Mouse (Mus musculus) frontal cortex, adult (tissue): ENCODE measurements around the gene Prmt3.

Source experiments
- ATAC-seq: cut with Nextera tagmentation; 2 replicates; pipeline ENCODE4 v1.9.2; 2017; ENCODE audit warnings: mild to moderate bottlenecking, moderate library complexity, mixed read lengths; ENCODE audit not compliant: low TSS enrichment

Gene Prmt3

GRCm38 (mm10) chr7:49778114-49778901, at the start of gene Prmt3:
TSS of gene Prmt3 (plus strand) at chr7:49778346.
- peak; percentile 88 for ATAC-seq

- no peak for ATAC-seq
Observed at GRCm38 (mm10) chr7:49734342-49734741, 43.8 kb upstream of the Prmt3 start.

GRCm38 (mm10) chr7:49739448-49739847, 38.7 kb upstream of the Prmt3 start:
- ATAC-seq: no peak

GRCm38 (mm10) chr7:49741474-49741873, 36.7 kb upstream of the Prmt3 start:
- no peak for ATAC-seq

- ATAC-seq: no peak
Observed at GRCm38 (mm10) chr7:49741923-49742322, 36.2 kb upstream of the Prmt3 start.

- ATAC-seq: peak; percentile 41; the same call in 1 of the 2 replicates
Observed at GRCm38 (mm10) chr7:49751148-49751547, 27.0 kb upstream of the Prmt3 start.

GRCm38 (mm10) chr7:49752730-49753506, 25.2 kb upstream of the Prmt3 start:
- no peak for ATAC-seq

- ATAC-seq: peak; percentile 51; the same call in 1 of the 2 replicates
Observed at GRCm38 (mm10) chr7:49754767-49755166, 23.4 kb upstream of the Prmt3 start.

GRCm38 (mm10) chr7:49758934-49759571, 19.1 kb upstream of the Prmt3 start, which contains the start of gene Htatip2:
TSS of gene Htatip2 (plus strand) at chr7:49759115.
- ATAC-seq: peak; percentile 51

GRCm38 (mm10) chr7:49762605-49763004, 15.5 kb upstream of the Prmt3 start:
- peak; percentile 82 for ATAC-seq

GRCm38 (mm10) chr7:49764011-49764716, 14.0 kb upstream of the Prmt3 start:
- ATAC-seq: no peak

- no peak for ATAC-seq
Observed at GRCm38 (mm10) chr7:49766166-49766565, 12.0 kb upstream of the Prmt3 start.

GRCm38 (mm10) chr7:49768509-49768908, 9.6 kb upstream of the Prmt3 start:
- no peak for ATAC-seq

- ATAC-seq: no peak
Observed at GRCm38 (mm10) chr7:49774396-49774795, 3.8 kb upstream of the Prmt3 start.

GRCm38 (mm10) chr7:49777585-49777984, 561 bp upstream of the Prmt3 start:
- ATAC-seq: peak; percentile 8; the same call in 1 of the 2 replicates

GRCm38 (mm10) chr7:49778904-49779615, 914 bp downstream of the Prmt3 start:
- peak; percentile 20 for ATAC-seq

- ATAC-seq: no peak
Observed at GRCm38 (mm10) chr7:49783017-49783416, 4.9 kb downstream of the Prmt3 start.

GRCm38 (mm10) chr7:49785141-49785540, 7.0 kb downstream of the Prmt3 start:
- ATAC-seq: no peak

- peak; percentile 59 for ATAC-seq
Observed at GRCm38 (mm10) chr7:49786618-49787382, 8.7 kb downstream of the Prmt3 start.

GRCm38 (mm10) chr7:49787383-49787645, 9.2 kb downstream of the Prmt3 start:
- no peak for ATAC-seq
